Mouse (Mus musculus) G1E (cell line): ENCODE results near the gene Chd4.

ENCODE experiments used
- CTCF ChIP-seq: IDR thresholded peaks from 2 replicates; pipeline ENCODE4 v1.5.1; 2012; ENCODE audit warnings: low read depth, low read length, inconsistent platforms, mixed read lengths
- GATA1 ChIP-seq: IDR thresholded peaks from 2 replicates; pipeline ENCODE4 v1.6.1; 2012; ENCODE audit warnings: borderline replicate concordance, low read length, inconsistent platforms, mixed read lengths
- POLR2AphosphoS5 ChIP-seq: IDR thresholded peaks from 2 replicates; pipeline ENCODE4 v1.6.1; 2012; ENCODE audit warnings: low read depth, low read length, inconsistent platforms; ENCODE audit not compliant: insufficient replicate concordance
- TAL1 ChIP-seq: conservative IDR thresholded peaks from 2 replicates; pipeline ENCODE4 v1.6.1; 2012; ENCODE audit warnings: low read depth, low read length, inconsistent platforms, mixed read lengths

- TF ChIP-seq CTCF: no peak
- no peak for TF ChIP-seq TAL1
- no peak for TF ChIP-seq POLR2AphosphoS5
- no peak for TF ChIP-seq GATA1
Observed at GRCm38 (mm10) chr6:125155262-125155661, 59.5 kb downstream of the Chd4 start.
